Comparison of ENCODE assay signal across 1 mouse cellular context in the genomic region with DNA sequence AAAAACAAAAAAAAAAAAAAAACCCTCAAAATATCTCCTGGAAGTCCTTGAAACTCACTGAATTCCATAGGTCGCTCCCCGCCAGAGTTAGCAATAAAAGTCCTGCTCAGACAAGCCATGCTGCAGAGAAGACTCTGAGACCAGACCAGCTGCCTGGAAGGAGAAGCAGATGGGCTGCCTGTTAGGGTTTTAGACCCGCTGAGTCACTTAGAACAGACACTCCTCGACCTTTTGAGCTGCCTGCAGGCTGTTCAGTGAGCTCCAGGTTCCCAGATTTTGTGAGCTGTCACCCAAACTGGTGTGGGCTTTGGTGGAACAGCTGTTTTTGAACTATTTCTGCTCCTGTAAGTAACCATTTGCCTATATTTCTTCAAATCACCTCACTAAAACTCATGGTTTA.
TF ChIP-seq lines count a peak whose summit lies in the region.

No protein-coding gene starts in this region.

TF ChIP-seq in MEL, 35 proteins besides CTCF, POLR2A, EP300 and RAD21 (continued from another document):
- TF ChIP-seq NRF1 (IDR thresholded peaks at IDR 0.05; ENCODE audit: insufficient read depth, low read depth, low read length, poor library complexity, severe bottlenecking): no peak
- no peak for TF ChIP-seq MAX (IDR thresholded peaks at IDR 0.05; ENCODE audit: low read length)
- TF ChIP-seq NELFE (IDR thresholded peaks at IDR 0.05; ENCODE audit: low read depth, low read length): no peak
- no peak for TF ChIP-seq MXI1 (IDR thresholded peaks at IDR 0.05; ENCODE audit: low read depth, low read length)
